ENCODE assay signal across 7 mouse cellular contexts in genomic region chr8:84201545-84202245, GRCm38 (mm10). TPM values are rescaled to one million over a fixed set of nuclear protein-coding genes. Genes with fewer than 3 reads are reported as not detected.
A peak's percentile ranks its signal among the peaks of the same experiment; 100 is the strongest.
DNase-seq lines count a peak whose midpoint lies in the region; ATAC-seq and TF ChIP-seq lines count a peak whose summit lies in the region.

No protein-coding gene starts in this region.

- ATAC-seq in forebrain, embryonic 14.5 days = no peak

- H3K36me3 ChIP-seq in C2C12 (ENCODE audit: control insufficient read depth, insufficient read depth) = peaks cover 39% of the 10 kb centered on the region
- H3K36me3 ChIP-seq in forebrain, embryonic 14.5 days (ENCODE audit: control insufficient read depth, insufficient read depth, low read length) = no peaks in the 10 kb centered on the region
- H3K36me3 ChIP-seq in limb, embryonic 10.5 days = peaks cover 19% of the 10 kb centered on the region
- H3K36me3 ChIP-seq in midbrain, embryonic 10.5 days = peaks cover 2% of the 10 kb centered on the region

- peaks cover 61% of the 10 kb centered on the region for H3K79me2 ChIP-seq in C2C12 (ENCODE audit: control insufficient read depth, insufficient read depth)

- H3K27ac ChIP-seq in forebrain, embryonic 14.5 days (ENCODE audit: low read depth, low read length) = peak overlapping the region; percentile 89
- H3K27ac ChIP-seq in limb, embryonic 10.5 days = peak overlapping the region; percentile 96
- H3K27ac ChIP-seq in midbrain, embryonic 10.5 days (replicated peaks) = peak overlapping the region; percentile 93

- no peaks in the 10 kb centered on the region for H3K9me3 ChIP-seq in forebrain, embryonic 14.5 days (replicated peaks; ENCODE audit: control insufficient read depth, low read length)
- H3K9me3 ChIP-seq in limb, embryonic 10.5 days (replicated peaks) = no peaks in the 10 kb centered on the region
- H3K9me3 ChIP-seq in midbrain, embryonic 10.5 days (replicated peaks) = no peaks in the 10 kb centered on the region

- TF ChIP-seq CTCF in C2C12 (IDR thresholded peaks at IDR 0.05; ENCODE audit: control insufficient read depth, insufficient read depth, insufficient read length) = no peak

- 59% methylated on average over 15 of the region's 15 CpGs for WGBS in forebrain, embryonic 14.5 days
- WGBS in limb, embryonic 10.5 days = 64% methylated on average over 15 of the region's 15 CpGs
- 67% methylated on average over 15 of the region's 15 CpGs for WGBS in midbrain, embryonic 10.5 days

- peak overlapping the region; percentile 75 for H3K4me2 ChIP-seq in forebrain, embryonic 14.5 days (ENCODE audit: low read length)

- H3K4me3 ChIP-seq in C2C12 (ENCODE audit: insufficient read depth, poor library complexity, severe bottlenecking) = peak overlapping the region; percentile 93
- peak overlapping the region; percentile 43 for H3K4me3 ChIP-seq in forebrain, embryonic 14.5 days (ENCODE audit: low read depth, low read length)
- peak overlapping the region; percentile 78 for H3K4me3 ChIP-seq in limb, embryonic 10.5 days
- H3K4me3 ChIP-seq in midbrain, embryonic 10.5 days = peak overlapping the region; percentile 65

- DNase-seq in MN1 (ENCODE audit: low spot score) = peak; percentile 85
- DNase-seq in forebrain, embryonic 14.5 days (ENCODE audit: low spot score) = no peak
- peak; percentile 85 for DNase-seq in heart, postnatal 4 days
- DNase-seq in limb, embryonic 10.5 days (ENCODE audit: low spot score) = no peak
- peak; percentile 31 for DNase-seq in midbrain, embryonic 10.5 days (ENCODE audit: low spot score)
- no peak for DNase-seq in frontal cortex, postnatal 10 days (ENCODE audit: low spot score in 2 of 2)

- peak overlapping the region; percentile 97 for H3ac ChIP-seq in C2C12 (ENCODE audit: control insufficient read depth, insufficient read length, low read depth)

- H3K79me3 ChIP-seq in C2C12 (ENCODE audit: low read depth) = peaks cover 53% of the 10 kb centered on the region

- peak overlapping the region; percentile 66 for H3K9ac ChIP-seq in forebrain, embryonic 14.5 days (ENCODE audit: low read length)

- H3K27me3 ChIP-seq in C2C12 (ENCODE audit: control insufficient read depth, insufficient read depth, insufficient read length) = no peaks in the 10 kb centered on the region
- H3K27me3 ChIP-seq in forebrain, embryonic 14.5 days (replicated peaks; ENCODE audit: control insufficient read depth, insufficient read depth, low read length) = no peaks in the 10 kb centered on the region
- no peaks in the 10 kb centered on the region; the same call in 1 of the 2 replicates for H3K27me3 ChIP-seq in limb, embryonic 10.5 days (ENCODE audit: low read depth, poor library complexity, severe bottlenecking)
- peaks cover 39% of the 10 kb centered on the region for H3K27me3 ChIP-seq in midbrain, embryonic 10.5 days (ENCODE audit: low read depth, poor library complexity, severe bottlenecking)

- peaks cover 38% of the 10 kb centered on the region for H3K4me1 ChIP-seq in forebrain, embryonic 14.5 days (ENCODE audit: control insufficient read depth, insufficient read depth, low read length)
- H3K4me1 ChIP-seq in limb, embryonic 10.5 days = peaks cover 71% of the 10 kb centered on the region
- H3K4me1 ChIP-seq in midbrain, embryonic 10.5 days = peaks cover 69% of the 10 kb centered on the region

TF ChIP-seq in C2C12, 6 proteins besides CTCF, POLR2A, EP300 and RAD21:
- no peak for TF ChIP-seq MYOG (IDR thresholded peaks at IDR 0.05; ENCODE audit: control insufficient read depth, extremely low read depth, insufficient read length)
- TF ChIP-seq MYOD1 (IDR thresholded peaks at IDR 0.05; ENCODE audit: control insufficient read depth, insufficient read length, low read depth) = no peak
- TF ChIP-seq USF1 (IDR thresholded peaks at IDR 0.05; ENCODE audit: low read depth) = no peak
- no peak for TF ChIP-seq FOSL1 (IDR thresholded peaks at IDR 0.05; ENCODE audit: insufficient read depth, low read length, poor library complexity, severe bottlenecking)
- TF ChIP-seq CEBPB (IDR thresholded peaks at IDR 0.05; ENCODE audit: low read depth) = no peak
- peak; percentile 64 for TF ChIP-seq MAX (IDR thresholded peaks at IDR 0.05)

RNA-seq across cellular contexts. Expression of gene Nanos3, which starts 16.7 kb away (rescaled TPM):
- polyA plus RNA-seq in C2C12 (2012; fragmentation: generic; extraction: Trizol) = 1.1 TPM
- 4.5 and 8.3 TPM in 2 replicates for polyA plus RNA-seq in forebrain, embryonic 14.5 days (2014; fragmentation: Nextera tagmentation; extraction: Ambion mirVana)
- total RNA-seq in heart, postnatal 4 days (2021) = 1 to 10 TPM; 3.6 to 4.3 TPM
- 3.1 and 3.2 TPM in 2 replicates for polyA plus RNA-seq in limb, embryonic 10.5 days (2016; fragmentation: Nextera tagmentation; extraction: Ambion mirVana)
- 3.0 and 5.6 TPM in 2 replicates for polyA plus RNA-seq in midbrain, embryonic 10.5 days (2016; fragmentation: Nextera tagmentation; extraction: Ambion mirVana)

RNA-seq across cellular contexts. Expression of gene Zswim4, which starts 35.2 kb away (rescaled TPM):
- polyA plus RNA-seq in C2C12 (2012; fragmentation: generic; extraction: Trizol) = 10.1 TPM
- 22.6 and 26.9 TPM in 2 replicates for polyA plus RNA-seq in forebrain, embryonic 14.5 days (2014; fragmentation: Nextera tagmentation; extraction: Ambion mirVana)
- 10 to 100 TPM; 12.8 to 13.8 TPM for total RNA-seq in heart, postnatal 4 days (2021)
- polyA plus RNA-seq in limb, embryonic 10.5 days (2016; fragmentation: Nextera tagmentation; extraction: Ambion mirVana) = 40.1 and 44.4 TPM in 2 replicates
- 30.4 and 39.5 TPM in 2 replicates for polyA plus RNA-seq in midbrain, embryonic 10.5 days (2016; fragmentation: Nextera tagmentation; extraction: Ambion mirVana)

RNA-seq across cellular contexts. Expression of gene D8Ertd738e, which starts 47.8 kb away (rescaled TPM):
- polyA plus RNA-seq in C2C12 (2012; fragmentation: generic; extraction: Trizol) = 281 TPM
- polyA plus RNA-seq in forebrain, embryonic 14.5 days (2014; fragmentation: Nextera tagmentation; extraction: Ambion mirVana) = 266 and 329 TPM in 2 replicates
- total RNA-seq in heart, postnatal 4 days (2021) = 100 to 1,000 TPM; 218 to 233 TPM
- polyA plus RNA-seq in limb, embryonic 10.5 days (2016; fragmentation: Nextera tagmentation; extraction: Ambion mirVana) = 420 and 449 TPM in 2 replicates
- polyA plus RNA-seq in midbrain, embryonic 10.5 days (2016; fragmentation: Nextera tagmentation; extraction: Ambion mirVana) = 363 and 389 TPM in 2 replicates

RNA-seq across cellular contexts. Expression of gene 4930432K21Rik, which starts 53.9 kb away (rescaled TPM):
- 0.61 TPM for polyA plus RNA-seq in C2C12 (2012; fragmentation: generic; extraction: Trizol)
- polyA plus RNA-seq in forebrain, embryonic 14.5 days (2014; fragmentation: Nextera tagmentation; extraction: Ambion mirVana) = 1.7 and 2.3 TPM in 2 replicates
- total RNA-seq in heart, postnatal 4 days (2021) = under 1 TPM; 0.38 to 0.60 TPM
- polyA plus RNA-seq in limb, embryonic 10.5 days (2016; fragmentation: Nextera tagmentation; extraction: Ambion mirVana) = 1.5 and 2.3 TPM in 2 replicates
- polyA plus RNA-seq in midbrain, embryonic 10.5 days (2016; fragmentation: Nextera tagmentation; extraction: Ambion mirVana) = 2.4 TPM in 2 replicates

RNA-seq across cellular contexts. Expression of gene Cc2d1a, which starts 54.0 kb away (rescaled TPM):
- 25.2 TPM for polyA plus RNA-seq in C2C12 (2012; fragmentation: generic; extraction: Trizol)
- 14.7 and 21.7 TPM in 2 replicates for polyA plus RNA-seq in forebrain, embryonic 14.5 days (2014; fragmentation: Nextera tagmentation; extraction: Ambion mirVana)
- 10 to 100 TPM; 12.6 to 15.6 TPM for total RNA-seq in heart, postnatal 4 days (2021)
- 22.6 and 24.8 TPM in 2 replicates for polyA plus RNA-seq in limb, embryonic 10.5 days (2016; fragmentation: Nextera tagmentation; extraction: Ambion mirVana)
- polyA plus RNA-seq in midbrain, embryonic 10.5 days (2016; fragmentation: Nextera tagmentation; extraction: Ambion mirVana) = 14.0 and 18.1 TPM in 2 replicates

Comparison
In these comparisons a context has a peak if more than half of its experiments do, and no peak if none do; other contexts are left out.
1. H3K4me3 ChIP-seq: peak in every context shown above with its lines; median percentile 93 in C2C12; 78 in limb, embryonic 10.5 days; 65 in midbrain, embryonic 10.5 days; 43 in forebrain, embryonic 14.5 days.
2. DNase-seq: peak in MN1 (single experiment), heart, postnatal 4 days (single experiment) and midbrain, embryonic 10.5 days (single experiment); none in forebrain, embryonic 14.5 days (single experiment), limb, embryonic 10.5 days (single experiment) and frontal cortex, postnatal 10 days (0 of 2).
3. Peak in every context shown above with its lines, with median percentiles within 50 percentile points of each other: H3K27ac ChIP-seq.